Mouse (Mus musculus): ENCODE measurements around the gene Ldb3. TPM values are rescaled to one million over a fixed set of nuclear protein-coding genes. Genes with fewer than 3 reads are reported as not detected.

Ldb3 gene
- polyA plus RNA-seq, 1 experiment from 2014 or later = 0.31 TPM

GRCm38 (mm10) chr14:34555211-34555610, 33.3 kb downstream of the Ldb3 start:
- Histone ChIP-seq H3K9me3 (ENCODE audit: control insufficient read depth, low read length) (no peaks in the 10 kb centered on the region), H3K4me2 (replicated peaks; ENCODE audit: low read depth, low read length) (no peak overlapping the region), H3K4me1 (ENCODE audit: control insufficient read depth, insufficient read depth, low read length) (no peaks in the 10 kb centered on the region), H3K27ac (ENCODE audit: low read depth, low read length) (no peak overlapping the region), H3K4me3 (ENCODE audit: low read length) (no peak overlapping the region), H3K27me3 (ENCODE audit: control insufficient read depth, insufficient read depth, low read length) (peaks cover 4% of the 10 kb centered on the region; the same call in 1 of the 2 replicates), H3K9ac (ENCODE audit: low read depth, low read length) (no peak overlapping the region), H3K36me3 (ENCODE audit: control insufficient read depth, insufficient read depth, low read length) (no peaks in the 10 kb centered on the region)
- no peak for ATAC-seq (ENCODE audit: low FRiP score, low TSS enrichment)
- WGBS = 58% methylated on average over 13 of the region's 13 CpGs

DNA sequence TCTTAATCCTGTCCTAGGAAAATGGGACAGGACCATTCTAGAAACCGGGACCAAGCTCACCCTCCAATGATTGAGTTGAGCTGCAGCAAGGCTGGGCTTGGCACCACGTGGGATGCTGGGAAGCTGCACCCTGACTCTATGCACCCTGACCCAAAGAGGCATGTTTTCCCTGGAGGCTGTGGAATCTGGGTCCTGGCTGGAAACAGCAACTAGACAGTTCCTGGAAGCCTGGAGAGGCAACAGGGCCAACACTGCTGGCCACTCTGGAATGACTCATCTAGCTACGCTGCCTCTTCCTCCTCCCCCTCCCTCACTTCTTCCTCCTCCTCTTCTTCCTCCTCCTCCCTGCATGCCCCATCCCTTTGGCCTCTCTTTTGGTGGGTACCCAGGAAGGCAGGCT, 34.4 kb downstream of the Ldb3 start:
- H3K4me1 ChIP-seq (ENCODE audit: control insufficient read depth, insufficient read depth, low read length) = no peaks in the 10 kb centered on the region
- no peak overlapping the region for H3K27ac ChIP-seq (ENCODE audit: low read depth, low read length)
- H3K4me3 ChIP-seq (ENCODE audit: low read length) = no peak overlapping the region
- 70% methylated on average over 3 of the region's 3 CpGs for WGBS
- H3K27me3 ChIP-seq (ENCODE audit: control insufficient read depth, insufficient read depth, low read length) = peaks cover 4% of the 10 kb centered on the region; the same call in 1 of the 2 replicates
- H3K36me3 ChIP-seq (ENCODE audit: control insufficient read depth, insufficient read depth, low read length) = no peaks in the 10 kb centered on the region
- no peaks in the 10 kb centered on the region for H3K9me3 ChIP-seq (ENCODE audit: control insufficient read depth, low read length)
- H3K9ac ChIP-seq (ENCODE audit: low read depth, low read length) = no peak overlapping the region
- ATAC-seq (ENCODE audit: low FRiP score, low TSS enrichment) = no peak
- no peak overlapping the region for H3K4me2 ChIP-seq (replicated peaks; ENCODE audit: low read depth, low read length)

GRCm38 (mm10) chr14:34553470-34553869, 35.0 kb downstream of the Ldb3 start:
- Histone ChIP-seq H3K27me3 (ENCODE audit: control insufficient read depth, insufficient read depth, low read length) (peaks cover 4% of the 10 kb centered on the region; the same call in 1 of the 2 replicates), H3K36me3 (ENCODE audit: control insufficient read depth, insufficient read depth, low read length) (no peaks in the 10 kb centered on the region), H3K9ac (ENCODE audit: low read depth, low read length) (no peak overlapping the region), H3K27ac (ENCODE audit: low read depth, low read length) (no peak overlapping the region), H3K4me1 (ENCODE audit: control insufficient read depth, insufficient read depth, low read length) (no peaks in the 10 kb centered on the region), H3K4me2 (replicated peaks; ENCODE audit: low read depth, low read length) (no peak overlapping the region), H3K4me3 (ENCODE audit: low read length) (no peak overlapping the region), H3K9me3 (ENCODE audit: control insufficient read depth, low read length) (no peaks in the 10 kb centered on the region)
- WGBS = 47% methylated on average over 6 of the region's 6 CpGs
- no peak for ATAC-seq (ENCODE audit: low FRiP score, low TSS enrichment)

DNA sequence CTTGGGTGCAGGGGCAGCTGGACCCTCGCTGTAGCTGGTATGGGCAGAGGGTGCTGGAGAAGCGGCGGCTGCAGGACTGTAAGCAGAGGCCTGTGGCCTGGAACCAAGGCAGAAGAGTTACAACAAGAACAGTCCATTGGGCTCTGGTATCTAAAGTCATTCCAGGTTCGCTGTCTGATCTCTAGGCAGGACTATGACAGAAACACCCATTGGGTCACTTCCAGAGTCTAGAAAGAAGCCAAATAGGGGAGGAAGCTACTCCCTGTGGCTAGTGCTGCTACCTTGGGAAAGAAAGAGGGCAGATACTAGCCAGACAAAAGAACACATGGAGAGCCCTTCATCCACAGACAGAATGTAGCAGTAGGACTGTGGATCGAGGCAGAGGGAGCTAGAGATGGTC, 36.3 kb downstream of the Ldb3 start:
- WGBS = 91% methylated on average over 5 of the region's 5 CpGs
- no peaks in the 10 kb centered on the region for H3K9me3 ChIP-seq (ENCODE audit: control insufficient read depth, low read length)
- H3K27ac ChIP-seq (ENCODE audit: low read depth, low read length) = no peak overlapping the region
- H3K9ac ChIP-seq (ENCODE audit: low read depth, low read length) = no peak overlapping the region; the same call in 1 of the 2 replicates
- H3K4me2 ChIP-seq (replicated peaks; ENCODE audit: low read depth, low read length) = no peak overlapping the region
- H3K4me1 ChIP-seq (ENCODE audit: control insufficient read depth, insufficient read depth, low read length) = peaks cover 4% of the 10 kb centered on the region; the same call in 1 of the 2 replicates
- no peaks in the 10 kb centered on the region for H3K36me3 ChIP-seq (ENCODE audit: control insufficient read depth, insufficient read depth, low read length)
- peaks cover 4% of the 10 kb centered on the region; the same call in 1 of the 2 replicates for H3K27me3 ChIP-seq (ENCODE audit: control insufficient read depth, insufficient read depth, low read length)
- no peak overlapping the region for H3K4me3 ChIP-seq (ENCODE audit: low read length)
- no peak for ATAC-seq (ENCODE audit: low FRiP score, low TSS enrichment)

DNA sequence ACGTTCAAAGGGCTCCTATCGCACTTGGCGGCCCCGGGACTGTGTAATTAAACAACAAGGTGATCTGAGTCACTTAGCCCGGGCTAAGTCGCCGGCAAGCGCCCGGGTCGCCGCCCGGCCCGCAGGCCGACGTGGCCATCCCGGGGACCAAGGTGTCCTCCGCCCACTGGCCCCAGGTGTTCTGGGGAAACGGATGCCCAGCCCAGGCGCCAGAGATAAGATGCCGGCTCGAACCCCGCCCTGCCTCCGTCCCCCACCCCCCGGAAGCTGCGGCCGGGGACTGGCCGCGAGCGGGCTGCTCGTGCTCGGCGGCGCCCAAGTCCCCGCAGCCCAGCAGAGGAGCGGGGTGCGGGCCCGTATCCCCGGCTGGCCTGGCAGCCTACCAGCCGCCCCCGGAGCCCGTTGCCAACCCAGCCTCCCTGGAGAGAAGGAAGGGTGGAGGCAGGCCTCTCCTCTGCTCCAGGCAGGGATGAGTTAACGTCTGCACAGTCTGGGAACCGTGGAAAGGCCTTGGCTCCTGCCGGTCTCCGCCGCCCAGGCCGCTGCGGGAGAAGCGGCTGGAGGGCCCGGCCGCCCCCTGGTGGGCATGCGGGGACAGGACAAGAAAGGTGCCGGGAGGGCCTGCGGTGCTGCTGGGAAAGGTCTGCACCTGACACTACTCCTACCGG, 39.3 kb downstream of the Ldb3 start:
- H3K36me3 ChIP-seq (ENCODE audit: control insufficient read depth, insufficient read depth, low read length) = no peaks in the 10 kb centered on the region
- H3K27ac ChIP-seq (ENCODE audit: low read depth, low read length) = peak overlapping the region; percentile 59
- peaks cover 4% of the 10 kb centered on the region; the same call in 1 of the 2 replicates for H3K27me3 ChIP-seq (ENCODE audit: control insufficient read depth, insufficient read depth, low read length)
- no peaks in the 10 kb centered on the region for H3K9me3 ChIP-seq (ENCODE audit: control insufficient read depth, low read length)
- WGBS = 1% methylated on average over 51 of the region's 55 CpGs
- H3K9ac ChIP-seq (ENCODE audit: low read depth, low read length) = peak overlapping the region; percentile 70
- peak overlapping the region; percentile 89 for H3K4me2 ChIP-seq (replicated peaks; ENCODE audit: low read depth, low read length)
- peak; percentile 96 for ATAC-seq (ENCODE audit: low FRiP score, low TSS enrichment)
- peaks cover 10% of the 10 kb centered on the region; the same call in 1 of the 2 replicates for H3K4me1 ChIP-seq (ENCODE audit: control insufficient read depth, insufficient read depth, low read length)
- peak overlapping the region; percentile 68 for H3K4me3 ChIP-seq (ENCODE audit: low read length)

- peak; percentile 56 for ATAC-seq (ENCODE audit: low FRiP score, low TSS enrichment)
- peak overlapping the region; percentile 68 for H3K4me3 ChIP-seq (ENCODE audit: low read length)
- H3K9ac ChIP-seq (ENCODE audit: low read depth, low read length) = peak overlapping the region; percentile 70
- peak overlapping the region; percentile 59 for H3K27ac ChIP-seq (ENCODE audit: low read depth, low read length)
- H3K4me1 ChIP-seq (ENCODE audit: control insufficient read depth, insufficient read depth, low read length) = peaks cover 10% of the 10 kb centered on the region; the same call in 1 of the 2 replicates
- peak overlapping the region; percentile 89 for H3K4me2 ChIP-seq (replicated peaks; ENCODE audit: low read depth, low read length)
- no peaks in the 10 kb centered on the region for H3K9me3 ChIP-seq (ENCODE audit: control insufficient read depth, low read length)
- H3K36me3 ChIP-seq (ENCODE audit: control insufficient read depth, insufficient read depth, low read length) = no peaks in the 10 kb centered on the region
- peaks cover 4% of the 10 kb centered on the region; the same call in 1 of the 2 replicates for H3K27me3 ChIP-seq (ENCODE audit: control insufficient read depth, insufficient read depth, low read length)
- WGBS = under 1% methylated on average over 27 of the region's 27 CpGs
These were observed 40.0 kb downstream of the Ldb3 start for GRCm38 (mm10) chr14:34548391-34549001.

DNA sequence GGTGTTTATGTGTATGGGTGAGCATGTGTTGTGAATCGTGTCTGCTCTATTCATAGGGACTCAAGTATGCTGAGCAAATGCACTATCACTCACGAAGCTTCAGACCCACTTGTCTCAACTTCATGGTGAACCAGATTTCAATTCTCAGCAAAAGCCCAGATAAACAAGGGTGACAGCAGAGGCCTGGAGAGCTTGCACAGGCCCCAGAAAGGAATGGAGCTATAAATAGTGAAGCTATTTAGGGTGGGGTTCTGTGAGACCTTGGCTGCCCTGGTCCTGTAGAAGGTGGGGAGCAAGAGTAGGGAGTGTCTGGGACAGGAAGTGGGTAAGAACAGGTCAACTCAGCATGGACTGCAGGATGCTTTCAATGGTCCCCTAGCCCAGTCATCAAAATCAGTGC, 43.9 kb downstream of the Ldb3 start:
- Histone ChIP-seq H3K4me1 (ENCODE audit: control insufficient read depth, insufficient read depth, low read length) (peaks cover 13% of the 10 kb centered on the region; the same call in 1 of the 2 replicates), H3K4me2 (replicated peaks; ENCODE audit: low read depth, low read length) (no peak overlapping the region), H3K27me3 (ENCODE audit: control insufficient read depth, insufficient read depth, low read length) (peaks cover 4% of the 10 kb centered on the region; the same call in 1 of the 2 replicates), H3K9ac (ENCODE audit: low read depth, low read length) (no peak overlapping the region), H3K4me3 (ENCODE audit: low read length) (no peak overlapping the region), H3K36me3 (ENCODE audit: control insufficient read depth, insufficient read depth, low read length) (no peaks in the 10 kb centered on the region), H3K9me3 (ENCODE audit: control insufficient read depth, low read length) (no peaks in the 10 kb centered on the region), H3K27ac (ENCODE audit: low read depth, low read length) (no peak overlapping the region)
- 79% methylated on average over 2 of the region's 2 CpGs for WGBS
- ATAC-seq (ENCODE audit: low FRiP score, low TSS enrichment) = no peak

DNA sequence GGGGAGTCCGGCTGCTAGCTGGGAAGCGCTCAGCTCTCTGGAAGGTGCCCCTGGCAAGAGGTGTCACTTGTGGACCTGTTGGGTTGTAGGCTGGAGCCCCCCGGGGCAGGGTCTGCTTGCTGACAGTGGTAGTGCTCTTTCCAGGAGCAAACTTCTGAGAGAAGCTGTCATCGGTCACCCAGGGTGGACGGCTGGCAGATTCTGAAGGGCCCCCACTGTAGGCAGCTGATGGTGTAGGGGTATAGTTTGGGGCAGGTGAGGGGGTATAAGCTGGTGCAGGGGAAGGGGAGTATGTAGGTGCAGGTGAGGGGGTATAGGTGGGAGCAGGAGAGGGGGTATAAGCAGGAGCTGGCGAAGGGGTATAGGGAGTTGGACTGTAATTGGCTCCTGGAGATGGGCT, 44.5 kb downstream of the Ldb3 start:
- ATAC-seq (ENCODE audit: low FRiP score, low TSS enrichment) = no peak
- WGBS = 89% methylated on average over 6 of the region's 6 CpGs
- peaks cover 13% of the 10 kb centered on the region; the same call in 1 of the 2 replicates for H3K4me1 ChIP-seq (ENCODE audit: control insufficient read depth, insufficient read depth, low read length)
- H3K4me2 ChIP-seq (replicated peaks; ENCODE audit: low read depth, low read length) = no peak overlapping the region
- no peaks in the 10 kb centered on the region for H3K9me3 ChIP-seq (ENCODE audit: control insufficient read depth, low read length)
- H3K4me3 ChIP-seq (ENCODE audit: low read length) = no peak overlapping the region
- H3K36me3 ChIP-seq (ENCODE audit: control insufficient read depth, insufficient read depth, low read length) = no peaks in the 10 kb centered on the region
- H3K9ac ChIP-seq (ENCODE audit: low read depth, low read length) = no peak overlapping the region
- no peak overlapping the region for H3K27ac ChIP-seq (ENCODE audit: low read depth, low read length)
- H3K27me3 ChIP-seq (ENCODE audit: control insufficient read depth, insufficient read depth, low read length) = peaks cover 4% of the 10 kb centered on the region; the same call in 1 of the 2 replicates

- peaks cover 13% of the 10 kb centered on the region; the same call in 1 of the 2 replicates for H3K4me1 ChIP-seq (ENCODE audit: control insufficient read depth, insufficient read depth, low read length)
- H3K4me3 ChIP-seq (ENCODE audit: low read length) = no peak overlapping the region
- no peak overlapping the region for H3K27ac ChIP-seq (ENCODE audit: low read depth, low read length)
- no peak overlapping the region for H3K4me2 ChIP-seq (replicated peaks; ENCODE audit: low read depth, low read length)
- H3K36me3 ChIP-seq (ENCODE audit: control insufficient read depth, insufficient read depth, low read length) = no peaks in the 10 kb centered on the region
- H3K9ac ChIP-seq (ENCODE audit: low read depth, low read length) = no peak overlapping the region
- H3K9me3 ChIP-seq (ENCODE audit: control insufficient read depth, low read length) = no peaks in the 10 kb centered on the region
- 86% methylated on average over 6 of the region's 6 CpGs for WGBS
- H3K27me3 ChIP-seq (ENCODE audit: control insufficient read depth, insufficient read depth, low read length) = peaks cover 4% of the 10 kb centered on the region; the same call in 1 of the 2 replicates
- ATAC-seq (ENCODE audit: low FRiP score, low TSS enrichment) = no peak
These were observed 44.9 kb downstream of the Ldb3 start for GRCm38 (mm10) chr14:34543596-34543995.
